Mouse (Mus musculus) megakaryocyte, embryonic 14.5 days (primary cell): ENCODE results near the gene Iffo1. TPM values are rescaled to one million over a fixed set of nuclear protein-coding genes. Genes with fewer than 3 reads are reported as not detected.
A peak's percentile ranks its signal among the peaks of the same experiment; 100 is the strongest.

Experiments used
- H3K27me3 ChIP-seq: replicated peaks from 2 replicates; pipeline ENCODE3; 2012; ENCODE audit warnings: inconsistent platforms
- H3K36me3 ChIP-seq: replicated peaks from 2 replicates; pipeline ENCODE3; 2012; ENCODE audit warnings: low read length, inconsistent platforms, mixed read lengths
- H3K4me1 ChIP-seq: 2 replicates; pipeline ENCODE4 v1.6.1; 2012; ENCODE audit warnings: inconsistent platforms
- H3K4me3 ChIP-seq: replicated peaks from 2 replicates; pipeline ENCODE3; 2012; ENCODE audit warnings: moderate library complexity, mild to moderate bottlenecking, inconsistent platforms
- H3K9me3 ChIP-seq: 2 replicates; pipeline ENCODE4 v1.6.1; 2012; ENCODE audit warnings: inconsistent platforms
- FLI1 ChIP-seq: IDR thresholded peaks from 2 replicates; pipeline ENCODE4 v1.6.1; 2012; ENCODE audit warnings: low read length, inconsistent platforms, mixed read lengths
- GATA1 ChIP-seq: IDR thresholded peaks from 3 replicates; pipeline ENCODE4 v1.6.1; 2012; ENCODE audit warnings: mixed read lengths, low read length, inconsistent platforms, borderline replicate concordance
- polyA plus RNA-seq: library from polyadenylated mRNA; stranded (reverse); fragments of >175 nt; gene quantifications from 2 replicates; pipeline ENCODE4 v1.2.3, GENCODE M21; 2012; ENCODE audit warnings: low replicate concordance; ENCODE audit not compliant: insufficient read depth

Gene Iffo1
- polyA plus RNA-seq, 1 experiment, result 20.6 TPM

GRCm38 (mm10) chr6:125104223-125104622 lies 40.8 kb upstream of the Iffo1 start:
- H3K9me3 ChIP-seq, result no peaks in the 10 kb centered on the region
- H3K27me3 ChIP-seq, result no peaks in the 10 kb centered on the region
- peaks cover 97% of the 10 kb centered on the region for H3K36me3 ChIP-seq
- TF ChIP-seq FLI1 (no peak), GATA1 (no peak)
- no peak overlapping the region for H3K4me3 ChIP-seq
- peaks cover 32% of the 10 kb centered on the region for H3K4me1 ChIP-seq

GRCm38 (mm10) chr6:125107705-125108104 lies 37.3 kb upstream of the Iffo1 start:
- H3K4me1 ChIP-seq, result peaks cover 8% of the 10 kb centered on the region; the same call in 1 of the 2 replicates

GRCm38 (mm10) chr6:125109371-125109770 lies 35.7 kb upstream of the Iffo1 start:
- H3K27me3 ChIP-seq, result no peaks in the 10 kb centered on the region
- H3K36me3 ChIP-seq, result peaks cover 98% of the 10 kb centered on the region
- H3K9me3 ChIP-seq, result no peaks in the 10 kb centered on the region
- TF ChIP-seq GATA1 (no peak), FLI1 (no peak)
- H3K4me1 ChIP-seq, result peaks cover 5% of the 10 kb centered on the region; the same call in 1 of the 2 replicates
- H3K4me3 ChIP-seq, result no peak overlapping the region

More at GRCm38 (mm10) chr6:125107705-125108104, 37.3 kb upstream of the Iffo1 start:
- no peaks in the 10 kb centered on the region for H3K9me3 ChIP-seq
- TF ChIP-seq GATA1 (no peak), FLI1 (no peak)
- H3K4me3 ChIP-seq, result no peak overlapping the region
- no peaks in the 10 kb centered on the region for H3K27me3 ChIP-seq
- H3K36me3 ChIP-seq, result peaks cover 96% of the 10 kb centered on the region

DNA sequence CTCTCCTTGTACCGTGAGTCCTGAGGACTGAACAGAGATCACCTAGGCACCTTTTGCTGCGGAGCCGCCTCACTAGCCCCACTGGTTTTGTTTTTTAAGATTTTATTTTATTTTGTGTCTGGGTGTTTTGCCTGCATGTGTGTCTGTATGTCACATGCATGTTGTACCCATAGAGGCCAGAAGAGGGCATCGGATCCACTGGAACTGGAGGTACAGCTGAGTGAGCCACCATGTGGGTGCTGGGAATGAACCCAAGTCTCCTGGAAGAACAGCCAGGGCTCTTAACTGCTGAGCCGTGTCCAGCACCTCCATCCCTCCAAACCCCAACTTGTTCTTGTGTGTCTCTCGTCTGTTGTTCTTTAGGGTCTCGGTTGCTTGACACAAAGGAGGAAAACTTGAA lies 34.1 kb upstream of the Iffo1 start:
- TF ChIP-seq FLI1 (no peak), GATA1 (no peak)
- H3K4me3 ChIP-seq, result no peak overlapping the region
- H3K27me3 ChIP-seq, result no peaks in the 10 kb centered on the region
- H3K4me1 ChIP-seq, result peaks cover 5% of the 10 kb centered on the region; the same call in 1 of the 2 replicates
- no peaks in the 10 kb centered on the region for H3K9me3 ChIP-seq
- H3K36me3 ChIP-seq, result peaks cover 97% of the 10 kb centered on the region

DNA sequence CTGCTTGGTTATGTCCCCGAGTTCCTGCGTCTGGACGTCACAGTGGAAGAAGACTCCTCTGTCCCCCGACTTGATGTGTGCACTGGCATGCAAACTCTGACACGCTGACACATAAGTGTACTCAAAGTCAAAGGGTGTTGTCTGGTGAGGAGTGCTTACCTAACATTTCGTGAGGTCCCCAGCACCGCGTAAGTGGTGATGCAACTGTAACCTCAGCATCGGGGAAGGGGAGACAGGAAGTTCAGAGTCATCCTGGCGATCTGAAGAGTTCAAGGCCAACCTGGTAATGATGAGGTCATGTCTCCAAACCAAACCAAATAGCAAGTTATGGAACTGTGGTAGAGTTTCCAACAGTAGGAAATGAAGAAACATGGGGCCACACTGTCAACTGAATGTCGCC lies 32.5 kb upstream of the Iffo1 start:
- 0 out of 2 replicates have a peak, but pooled peaks cover 5% of the 10 kb centered on the region for H3K4me1 ChIP-seq
- no peak overlapping the region for H3K4me3 ChIP-seq
- H3K27me3 ChIP-seq, result no peaks in the 10 kb centered on the region
- H3K36me3 ChIP-seq, result peaks cover 97% of the 10 kb centered on the region
- no peaks in the 10 kb centered on the region for H3K9me3 ChIP-seq
- no peak for TF ChIP-seq GATA1
- TF ChIP-seq FLI1, result no peak

GRCm38 (mm10) chr6:125119387-125119786 lies 25.7 kb upstream of the Iffo1 start:
- no peaks in the 10 kb centered on the region for H3K9me3 ChIP-seq
- H3K4me3 ChIP-seq, result no peak overlapping the region
- H3K27me3 ChIP-seq, result no peaks in the 10 kb centered on the region
- TF ChIP-seq GATA1 (no peak), FLI1 (no peak)
- H3K36me3 ChIP-seq, result peaks cover 97% of the 10 kb centered on the region
- no peaks in the 10 kb centered on the region for H3K4me1 ChIP-seq

DNA sequence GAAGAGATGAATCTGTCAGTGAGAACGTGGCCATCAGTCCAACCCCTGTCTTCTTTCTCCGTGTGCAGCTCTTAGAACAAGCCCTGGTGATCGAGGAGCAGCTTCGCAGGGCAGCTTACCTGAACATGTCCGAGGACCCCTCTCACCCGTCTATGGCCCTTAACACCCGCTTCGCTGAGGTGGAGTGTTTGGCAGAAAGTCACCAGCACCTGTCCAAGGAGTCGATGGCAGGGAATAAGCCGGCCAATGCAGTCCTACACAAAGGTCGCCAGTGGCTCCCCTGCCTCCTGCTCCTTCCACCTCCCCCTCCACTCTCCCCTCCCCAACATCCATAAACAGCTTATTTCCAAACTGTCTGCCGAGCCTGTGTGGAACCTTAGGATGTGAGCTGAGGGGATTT lies 16.3 kb upstream of the Iffo1 start:
- Histone ChIP-seq H3K27me3 (no peaks in the 10 kb centered on the region), H3K9me3 (no peaks in the 10 kb centered on the region), H3K36me3 (peaks cover 74% of the 10 kb centered on the region), H3K4me3 (no peak overlapping the region), H3K4me1 (peaks cover 27% of the 10 kb centered on the region)
- TF ChIP-seq FLI1 (no peak), GATA1 (no peak)

DNA sequence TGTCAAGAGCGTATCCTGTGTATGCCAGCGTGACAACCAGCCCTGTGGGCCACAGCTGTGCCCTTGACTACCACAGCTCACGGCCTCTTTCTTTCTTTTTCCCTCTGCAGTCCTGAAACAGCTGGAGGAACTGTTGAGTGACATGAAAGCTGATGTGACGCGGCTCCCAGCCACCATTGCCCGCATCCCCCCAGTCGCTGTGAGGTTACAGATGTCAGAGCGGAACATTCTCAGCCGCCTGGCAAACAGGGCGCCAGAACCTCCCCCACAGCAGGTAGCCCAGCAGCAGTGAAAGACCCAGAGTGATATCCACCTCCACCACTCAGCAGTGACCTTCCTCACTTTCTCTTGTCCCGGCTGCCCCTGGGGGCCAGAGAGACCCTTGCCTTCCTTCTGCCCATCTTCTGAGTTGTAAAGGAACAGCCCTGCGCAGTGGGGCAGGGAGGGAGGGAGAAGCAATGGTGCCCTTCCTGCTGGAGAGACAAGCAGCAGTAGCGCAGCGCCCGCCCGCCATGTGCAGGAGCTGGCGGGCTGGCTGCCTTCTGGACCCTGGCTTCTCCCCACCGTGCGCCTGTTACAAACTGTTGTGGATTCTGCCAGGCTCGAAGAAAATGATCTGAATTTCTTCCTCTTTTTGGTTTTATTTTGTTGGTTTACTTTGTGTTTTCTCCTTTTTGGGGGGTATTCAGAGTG lies 15.2 kb upstream of the Iffo1 start:
- peak overlapping the region; percentile 46 for H3K4me3 ChIP-seq
- peaks cover 38% of the 10 kb centered on the region for H3K4me1 ChIP-seq
- no peaks in the 10 kb centered on the region for H3K27me3 ChIP-seq
- H3K36me3 ChIP-seq, result peaks cover 74% of the 10 kb centered on the region
- H3K9me3 ChIP-seq, result no peaks in the 10 kb centered on the region
- no peak for TF ChIP-seq GATA1

- Histone ChIP-seq H3K9me3 (no peaks in the 10 kb centered on the region), H3K4me1 (peaks cover 43% of the 10 kb centered on the region), H3K4me3 (peak within 1 kb of the TSS; percentile 96), H3K36me3 (peaks cover 72% of the 10 kb centered on the region), H3K27me3 (no peaks in the 10 kb centered on the region)
- TF ChIP-seq GATA1, result no peak
- TF ChIP-seq FLI1, result peak; percentile 53; the same call in 1 of the 2 replicates
Measured at GRCm38 (mm10) chr6:125131302-125132156, 13.5 kb upstream of the Iffo1 start, which contains the start of gene Nop2. Nop2 (plus strand) TSS chr6:125131909.

DNA sequence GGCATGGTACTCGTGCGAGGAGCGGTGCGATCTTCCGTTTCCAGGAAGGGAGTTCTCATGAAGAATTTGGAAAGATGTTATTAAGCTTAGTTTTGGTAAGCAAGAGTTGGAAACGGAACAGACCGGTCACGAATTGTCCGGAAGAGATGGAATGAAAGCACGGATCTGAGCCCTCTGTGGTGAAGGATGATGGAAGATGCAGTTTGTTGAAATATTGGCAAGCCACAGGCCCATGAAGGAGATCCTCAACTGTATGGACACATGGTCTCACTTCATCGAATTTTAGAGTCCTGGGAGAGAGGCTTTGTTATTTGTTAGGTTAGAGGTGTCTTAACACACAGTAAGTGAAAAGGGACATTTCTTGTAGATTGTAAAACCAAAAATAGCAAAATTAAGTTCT lies 12.6 kb upstream of the Iffo1 start:
- Histone ChIP-seq H3K9me3 (no peaks in the 10 kb centered on the region), H3K4me3 (peak overlapping the region; percentile 96), H3K27me3 (no peaks in the 10 kb centered on the region), H3K36me3 (peaks cover 72% of the 10 kb centered on the region), H3K4me1 (peaks cover 43% of the 10 kb centered on the region)
- TF ChIP-seq FLI1 (no peak), GATA1 (no peak)
